23 mouse cellular contexts compared by ENCODE assay signal in the genomic region with DNA sequence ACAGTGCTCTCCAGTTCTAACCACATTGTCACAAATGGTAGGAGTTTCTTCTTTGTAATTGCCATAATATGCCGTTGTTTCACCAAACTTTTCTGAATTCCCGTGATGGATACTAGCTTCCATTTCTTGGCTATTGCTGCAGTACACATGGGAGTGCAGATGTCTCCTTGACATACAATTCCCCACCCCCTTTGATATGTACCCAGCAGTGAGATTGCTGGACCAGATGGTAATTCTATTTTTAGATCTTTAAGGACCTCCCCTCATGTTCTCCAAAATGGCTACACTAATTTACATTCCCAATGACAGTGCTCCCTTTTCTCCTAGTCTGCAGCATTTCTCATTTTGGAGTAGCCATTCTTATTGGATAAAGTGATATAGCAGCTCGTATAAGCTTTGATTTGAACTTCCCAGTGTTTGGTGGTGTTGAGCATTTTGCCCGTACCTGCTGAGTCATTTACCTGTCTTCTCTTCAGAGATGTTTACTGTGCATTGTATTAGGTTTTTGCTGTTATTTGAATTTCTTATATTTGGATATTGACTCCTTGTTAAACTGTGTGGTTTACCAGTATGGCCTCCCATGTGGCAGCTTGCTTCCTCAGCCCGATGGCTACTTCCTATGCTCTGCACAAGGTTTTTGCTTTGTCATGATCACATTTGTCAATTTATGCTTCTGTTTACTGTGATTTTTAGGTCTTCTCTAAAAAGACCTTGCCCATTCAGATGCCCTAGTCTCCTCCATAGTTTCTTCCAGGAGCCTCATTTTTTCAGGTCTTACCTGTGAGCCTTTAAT.
"Had no signal": no experiment of that assay in that cellular context is flagged by ENCODE, and none has a peak within 500 bp of the region (broad histone marks: within the 10 kb centered on the region; RNA-seq: fewer than 3 reads in every experiment).

No protein-coding gene starts in this region.

- H3K4me1 ChIP-seq: kidney, embryonic 15.5 days; limb, embryonic 10.5 days; liver, embryonic 12.5 days; liver, embryonic 15.5 days; lung, embryonic 15.5 days; megakaryocyte, embryonic 14.5 days; midbrain, embryonic 10.5 days; midbrain, embryonic 13.5 days; neural tube, embryonic 13.5 days; stomach, embryonic 15.5 days had no signal

- H3K27me3 ChIP-seq: kidney, embryonic 15.5 days; limb, embryonic 13.5 days; liver, embryonic 12.5 days; liver, embryonic 15.5 days; lung, embryonic 15.5 days; megakaryocyte, embryonic 14.5 days; midbrain, embryonic 13.5 days; neural tube, embryonic 13.5 days; stomach, embryonic 15.5 days had no signal

- H3K4me2 ChIP-seq: kidney, embryonic 15.5 days; limb, embryonic 13.5 days; liver, embryonic 12.5 days; liver, embryonic 15.5 days; lung, embryonic 15.5 days; midbrain, embryonic 13.5 days; neural tube, embryonic 13.5 days; stomach, embryonic 15.5 days had no signal

- H3K9me3 ChIP-seq: kidney, embryonic 15.5 days; limb, embryonic 10.5 days; liver, embryonic 12.5 days; liver, embryonic 15.5 days; lung, embryonic 15.5 days; midbrain, embryonic 10.5 days; midbrain, embryonic 13.5 days; neural tube, embryonic 13.5 days; stomach, embryonic 15.5 days had no signal

- H3K4me3 ChIP-seq: kidney, embryonic 15.5 days; limb, embryonic 10.5 days; limb, embryonic 13.5 days; liver, embryonic 12.5 days; liver, embryonic 15.5 days; lung, embryonic 15.5 days; megakaryocyte, embryonic 14.5 days; midbrain, embryonic 10.5 days; midbrain, embryonic 13.5 days; myocyte; neural tube, embryonic 13.5 days; stomach, embryonic 15.5 days had no signal

- ATAC-seq: liver, embryonic 12.5 days; midbrain, embryonic 13.5 days; midbrain, embryonic 16.5 days had no signal

- H3K27ac ChIP-seq: kidney, embryonic 15.5 days; limb, embryonic 10.5 days; limb, embryonic 13.5 days; liver, embryonic 12.5 days; liver, embryonic 15.5 days; lung, embryonic 15.5 days; midbrain, embryonic 10.5 days; midbrain, embryonic 13.5 days; neural tube, embryonic 13.5 days; stomach, embryonic 15.5 days had no signal

- DNase-seq: kidney, postnatal 10 days; kidney, postnatal 36 days; liver; lung, adult 18-20 months; lung, postnatal 10 days; lung, postnatal 36 days; retina, postnatal 1 day; right cerebral cortex, postnatal 25 days; spleen, adult 18-20 months; thymus, postnatal 25 days had no signal

- H3K36me3 ChIP-seq: kidney, embryonic 15.5 days; limb, embryonic 10.5 days; limb, embryonic 13.5 days; liver, embryonic 12.5 days; liver, embryonic 15.5 days; lung, embryonic 15.5 days; midbrain, embryonic 10.5 days; midbrain, embryonic 13.5 days; neural tube, embryonic 13.5 days; stomach, embryonic 15.5 days had no signal

- H3K9ac ChIP-seq: kidney, embryonic 15.5 days; limb, embryonic 13.5 days; liver, embryonic 12.5 days; liver, embryonic 15.5 days; lung, embryonic 15.5 days; midbrain, embryonic 13.5 days; neural tube, embryonic 13.5 days; stomach, embryonic 15.5 days had no signal
